Mouse (Mus musculus): Measurements from ENCODE around the gene Edf1. TPM values are rescaled to one million over a fixed set of nuclear protein-coding genes. Genes with fewer than 3 reads are reported as not detected.

The Edf1 gene
- total RNA-seq, 2 experiments from 2014 or later, result 200 to 212 TPM

DNA sequence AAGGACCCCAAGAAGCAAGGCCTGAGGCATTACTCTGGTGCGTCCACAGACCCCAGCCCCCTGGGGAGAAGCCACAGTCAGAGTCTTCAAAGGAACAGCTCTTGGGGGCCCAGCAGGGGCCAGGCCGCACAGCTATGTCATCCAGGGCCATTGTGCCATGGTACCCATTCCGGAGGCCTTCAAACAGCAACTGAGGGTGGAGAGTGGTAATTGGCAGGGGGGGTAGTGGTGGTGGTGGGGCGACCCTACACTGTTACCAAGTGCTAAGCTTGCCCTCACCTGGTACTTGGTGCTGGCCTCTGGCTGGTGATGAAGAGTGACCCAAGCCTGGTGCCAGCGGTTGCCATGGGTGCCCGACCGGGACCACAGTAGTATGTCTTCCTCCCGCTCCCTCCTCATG, 8.1 kb downstream of the Edf1 start:
- DNase-seq, result peak in 1 of 2 experiments; percentile 2

DNA sequence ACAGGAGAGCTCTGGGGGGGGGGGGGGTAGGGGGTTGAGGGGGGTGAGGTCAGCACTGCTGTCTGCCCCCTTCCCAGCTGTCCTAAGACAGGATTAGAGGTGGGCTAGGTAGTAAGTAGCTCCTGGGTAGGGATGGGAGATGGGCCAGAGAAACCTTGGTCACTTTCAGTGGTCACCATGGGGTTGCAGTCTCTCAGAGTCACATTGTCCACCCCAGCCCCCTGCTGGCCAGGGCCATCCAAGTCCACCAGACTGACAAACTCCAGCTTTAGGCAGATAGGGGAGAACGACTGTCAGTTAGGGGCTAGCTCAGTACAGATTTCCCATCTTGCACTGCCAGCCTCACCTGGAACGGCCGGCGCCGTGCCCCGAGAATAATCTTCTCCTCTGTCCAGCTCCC, 8.9 kb downstream of the Edf1 start:
- DNase-seq, result peak in 1 of 2 experiments; percentile 1

DNA sequence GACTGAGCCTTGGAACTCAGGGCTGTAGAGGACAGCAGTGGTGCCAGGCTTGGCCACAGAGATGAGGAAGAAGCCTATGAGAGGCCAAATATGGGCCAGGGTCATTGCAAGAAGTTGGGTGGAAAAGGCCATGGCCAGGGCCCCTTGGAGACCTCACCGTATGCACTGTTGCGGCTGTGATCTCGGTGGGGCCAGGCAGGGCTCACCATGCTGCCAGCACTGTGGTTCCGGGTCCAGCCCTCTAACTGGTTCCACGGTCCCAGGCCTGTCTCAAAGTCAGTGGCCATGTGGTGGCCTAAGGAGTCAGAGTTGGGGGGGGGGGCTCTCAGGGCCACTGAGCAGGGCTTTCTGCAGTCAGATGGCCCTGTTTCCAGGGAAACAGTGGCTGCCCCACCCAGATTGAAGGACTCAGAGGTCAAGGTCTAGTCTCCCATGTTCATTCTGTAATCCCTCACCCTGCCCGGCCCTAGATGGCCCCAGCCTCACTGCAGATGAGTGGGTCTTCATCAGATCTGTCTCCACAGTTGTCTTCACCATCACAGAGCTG, 10.9 kb downstream of the Edf1 start:
- no peak for DNase-seq

DNA sequence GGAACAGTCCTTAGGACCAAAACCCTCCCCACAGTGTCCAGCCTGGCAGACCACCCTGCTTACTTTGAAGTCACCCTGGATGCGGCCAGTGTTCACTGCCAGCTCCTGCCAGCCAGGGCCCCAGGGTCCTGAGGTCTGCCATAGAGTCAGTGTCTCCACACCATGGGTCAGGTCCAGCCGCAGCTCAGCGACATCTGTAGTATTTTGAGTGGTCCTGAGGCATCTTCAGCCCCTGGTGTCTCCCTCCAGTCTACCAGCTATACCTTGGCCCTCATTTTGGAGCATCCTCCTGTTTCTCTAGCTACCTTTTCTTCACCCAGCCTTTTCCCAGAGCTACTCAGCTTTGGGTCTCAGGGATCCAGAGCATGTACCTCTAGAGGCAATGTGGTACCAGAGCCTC, 11.7 kb downstream of the Edf1 start:
- DNase-seq, result no peak

DNA sequence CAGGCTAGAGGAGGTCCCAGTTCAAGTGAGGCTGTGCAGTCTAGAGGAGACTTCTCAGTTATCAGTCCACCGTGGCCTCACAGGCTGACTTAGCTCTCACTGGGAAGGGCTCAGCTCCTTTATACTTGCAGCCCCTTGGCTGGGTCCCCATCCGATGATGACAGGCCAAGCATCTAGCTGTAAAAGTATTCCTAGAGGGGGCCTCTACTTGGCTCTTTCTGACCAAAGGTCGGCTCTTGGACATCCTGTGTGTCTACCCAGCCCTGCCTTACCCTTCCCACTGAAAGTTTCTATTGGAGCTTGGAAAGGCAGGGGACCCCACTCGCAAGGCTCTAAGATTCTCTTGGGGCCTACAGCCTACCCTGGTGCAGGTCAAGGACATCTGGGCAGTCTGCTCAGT, 13.6 kb downstream of the Edf1 start:
- no peak for DNase-seq

DNA sequence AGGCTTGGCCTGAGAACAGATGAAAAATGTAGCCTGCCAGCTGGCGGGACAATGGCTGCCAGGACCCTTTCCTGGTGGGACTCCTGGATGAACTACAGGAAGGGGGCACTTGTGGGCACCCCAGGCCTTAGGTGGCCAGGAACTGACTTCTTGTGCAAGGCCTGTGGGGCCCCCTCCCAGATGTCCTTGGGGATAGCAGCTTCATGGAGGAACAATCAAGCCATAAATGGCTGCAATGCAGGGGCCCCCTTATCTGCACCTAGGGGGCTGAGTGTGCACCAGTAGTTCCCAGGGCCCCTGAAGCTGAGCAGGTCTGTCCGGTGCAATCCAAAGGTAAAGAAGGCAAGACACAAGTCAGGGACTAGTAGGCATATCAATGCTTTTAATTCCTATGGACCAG, 15.4 kb downstream of the Edf1 start:
- DNase-seq, result no peak

DNA sequence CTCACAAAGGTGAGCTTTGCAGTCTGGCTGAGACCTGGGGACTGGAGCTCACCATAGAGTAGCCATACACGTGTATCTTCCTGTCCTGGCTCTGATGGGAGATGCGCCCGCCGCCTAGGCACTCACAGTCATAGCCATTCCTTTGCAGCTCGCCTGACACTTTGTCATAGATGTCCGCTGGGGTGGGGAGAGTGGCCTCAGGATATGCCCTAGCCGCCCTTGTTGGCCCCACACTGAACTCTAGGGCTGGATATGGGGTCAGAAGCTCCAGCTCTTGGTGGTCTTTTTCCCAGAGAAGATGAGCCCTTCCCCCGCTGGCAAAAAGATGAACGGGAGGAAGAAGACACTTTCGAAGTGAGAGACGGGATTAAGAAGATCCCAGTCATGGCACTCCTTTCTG, 16.5 kb downstream of the Edf1 start:
- DNase-seq, result no peak

DNA sequence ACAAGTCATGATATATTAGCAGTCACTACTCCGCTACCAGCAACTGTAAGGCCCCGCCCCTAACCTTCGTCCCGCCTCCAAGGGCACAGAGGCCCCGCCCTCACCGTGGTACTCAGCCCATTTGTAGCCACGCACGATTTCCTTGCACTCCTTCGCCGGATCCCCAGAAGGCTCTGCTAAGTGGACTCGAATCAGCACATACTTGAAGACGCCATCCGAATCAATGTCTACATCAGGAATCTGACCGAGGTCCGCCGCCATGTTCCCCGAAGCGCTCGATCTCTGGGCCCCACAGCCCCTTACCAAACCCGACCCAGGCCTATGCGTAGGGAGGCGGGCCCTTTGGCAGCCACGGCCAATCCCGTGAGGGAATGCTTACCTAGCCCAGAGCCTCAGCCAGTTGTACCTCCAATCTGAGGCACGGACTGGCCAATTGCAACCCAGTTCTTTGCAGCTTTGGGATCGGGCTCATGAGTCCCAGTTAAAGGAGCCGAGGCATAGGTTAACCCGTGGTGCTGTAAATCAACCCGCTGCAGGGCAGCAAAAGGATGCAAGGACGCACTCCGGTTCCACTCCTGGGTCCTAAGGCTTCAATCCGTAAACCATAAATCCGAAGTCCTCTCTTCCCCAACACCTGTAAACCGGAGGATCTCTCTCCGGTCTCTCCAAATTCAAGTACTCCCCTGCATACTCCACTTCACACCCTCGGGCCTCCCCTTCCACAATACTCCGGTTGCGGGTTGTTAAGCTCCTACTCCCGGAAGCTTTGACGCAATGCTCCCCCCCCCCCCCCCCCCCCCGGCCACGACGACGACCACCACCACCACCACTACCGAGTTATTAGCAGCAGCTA, 17.2 kb downstream of the Edf1 start, which contains the start of the genes Mamdc4 and Phpt1:
TSS of gene Mamdc4 (minus strand) at position 267 of the 853 bp plus-strand sequence.
TSS of gene Phpt1 (minus strand) at position 646 of the 853 bp plus-strand sequence.
- DNase-seq, result peak; percentile 97

DNA sequence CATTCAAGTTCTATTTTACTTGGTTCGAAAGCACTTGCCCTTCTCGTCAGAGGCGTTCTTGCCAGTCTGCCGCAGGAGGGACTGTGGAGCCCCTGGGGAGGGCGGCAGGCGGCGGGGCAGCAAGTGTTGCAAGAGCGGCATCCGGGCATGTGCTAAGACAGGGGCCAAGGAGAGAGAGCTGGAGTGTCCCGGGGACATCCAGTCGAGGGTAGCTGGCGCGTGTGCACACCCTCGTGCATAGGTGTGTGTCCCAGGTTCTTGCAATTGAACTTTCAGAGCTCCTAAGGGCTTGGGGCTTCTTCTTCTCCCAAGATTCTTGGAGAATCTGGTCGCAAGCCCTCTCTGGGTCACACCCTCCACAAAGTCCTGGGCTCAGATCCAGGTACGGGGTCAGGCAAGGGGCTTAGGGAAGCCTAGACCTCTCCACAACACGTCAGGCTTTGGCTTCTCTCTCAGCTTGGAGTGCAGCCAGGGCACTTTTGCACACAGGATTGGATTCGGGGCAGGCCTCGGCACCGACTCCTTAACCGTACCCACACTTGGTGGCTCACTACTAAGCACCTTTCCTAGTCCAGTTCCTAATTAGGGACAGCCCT, 17.9 kb downstream of the Edf1 start:
- DNase-seq, result no peak

DNA sequence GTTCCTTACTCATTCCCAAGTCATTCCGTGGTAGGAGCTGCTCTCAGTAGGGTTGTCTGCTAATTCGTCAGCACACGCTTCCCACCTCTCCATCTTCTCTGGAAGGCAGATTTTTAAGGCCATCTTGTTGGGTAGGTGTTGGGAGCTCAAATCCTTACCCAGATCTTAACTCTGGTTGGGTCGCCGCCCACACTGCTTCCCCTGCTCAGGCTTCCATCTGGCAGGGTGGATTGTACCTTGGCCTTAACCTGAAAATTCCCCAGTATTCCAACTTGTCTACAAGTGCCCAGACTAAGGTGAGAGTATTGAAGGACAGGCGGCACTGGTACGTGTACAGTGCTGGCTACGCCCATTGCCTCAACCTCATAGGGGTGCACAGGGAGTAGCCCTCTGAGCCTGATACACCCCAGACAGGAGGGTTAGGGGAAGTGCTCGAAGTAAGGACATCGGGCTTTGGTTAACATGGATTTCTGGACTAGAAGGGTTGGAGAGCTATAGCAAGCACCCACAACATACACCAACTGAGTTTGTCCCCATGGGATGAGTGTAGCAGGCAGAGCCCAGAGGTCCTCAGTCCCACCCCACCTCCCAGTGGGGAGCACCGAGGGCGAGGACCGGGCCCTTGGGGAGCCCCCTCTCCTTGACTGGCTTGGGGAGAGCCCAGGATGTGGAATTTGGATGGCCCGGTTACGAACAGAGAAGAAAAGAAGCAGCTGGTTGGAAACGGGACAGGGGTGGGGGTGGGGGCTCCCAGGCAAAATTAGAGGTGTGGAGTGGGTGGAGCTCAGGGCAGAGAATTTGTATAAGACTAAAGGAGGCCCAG, 18.6 kb downstream of the Edf1 start:
- DNase-seq, result no peak

DNA sequence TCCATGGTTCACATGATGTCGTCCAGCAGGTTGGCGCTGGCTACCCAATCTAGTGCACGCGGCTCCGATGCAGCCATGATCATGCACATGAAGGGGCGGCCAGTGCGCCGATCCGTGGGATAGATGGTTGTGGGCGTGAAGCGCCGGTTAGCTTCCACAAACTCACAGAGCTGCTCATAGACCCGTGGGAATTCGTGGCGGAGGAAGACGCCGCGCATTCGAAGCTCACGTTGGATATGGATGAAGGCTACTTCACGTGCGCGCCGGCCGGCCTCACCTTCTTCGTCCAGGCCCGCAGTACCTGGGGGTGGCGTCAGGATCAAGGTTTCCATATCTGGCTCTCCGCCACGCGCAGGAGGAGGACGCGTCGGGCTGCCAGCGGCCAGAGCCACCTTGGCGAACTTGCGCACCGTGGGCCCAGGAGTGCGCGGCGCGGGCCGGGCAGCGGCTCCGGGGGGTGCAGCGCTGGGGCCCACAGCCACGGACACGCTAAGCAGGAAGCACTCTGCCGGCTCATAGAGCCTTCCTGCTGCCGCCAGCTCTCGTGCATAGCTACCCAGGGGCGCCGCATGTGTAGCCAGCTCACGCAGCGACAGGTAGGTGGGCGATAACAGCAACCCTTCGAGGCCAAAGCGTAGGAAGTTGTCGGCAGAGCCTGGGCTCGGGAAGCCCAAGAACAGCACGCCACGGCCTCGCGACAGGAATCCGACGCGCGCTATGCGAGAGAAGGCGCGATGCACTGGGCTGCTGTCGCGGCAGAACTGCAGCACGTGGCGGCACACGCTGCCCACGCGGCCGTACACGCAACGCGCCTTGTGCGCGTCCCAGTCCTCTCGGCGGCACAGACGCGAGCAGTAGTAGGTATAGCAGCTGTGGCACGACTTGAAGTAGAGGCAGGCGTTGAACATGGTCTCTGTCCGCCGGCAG, 19.6 kb downstream of the Edf1 start:
- DNase-seq, result no peak

DNA sequence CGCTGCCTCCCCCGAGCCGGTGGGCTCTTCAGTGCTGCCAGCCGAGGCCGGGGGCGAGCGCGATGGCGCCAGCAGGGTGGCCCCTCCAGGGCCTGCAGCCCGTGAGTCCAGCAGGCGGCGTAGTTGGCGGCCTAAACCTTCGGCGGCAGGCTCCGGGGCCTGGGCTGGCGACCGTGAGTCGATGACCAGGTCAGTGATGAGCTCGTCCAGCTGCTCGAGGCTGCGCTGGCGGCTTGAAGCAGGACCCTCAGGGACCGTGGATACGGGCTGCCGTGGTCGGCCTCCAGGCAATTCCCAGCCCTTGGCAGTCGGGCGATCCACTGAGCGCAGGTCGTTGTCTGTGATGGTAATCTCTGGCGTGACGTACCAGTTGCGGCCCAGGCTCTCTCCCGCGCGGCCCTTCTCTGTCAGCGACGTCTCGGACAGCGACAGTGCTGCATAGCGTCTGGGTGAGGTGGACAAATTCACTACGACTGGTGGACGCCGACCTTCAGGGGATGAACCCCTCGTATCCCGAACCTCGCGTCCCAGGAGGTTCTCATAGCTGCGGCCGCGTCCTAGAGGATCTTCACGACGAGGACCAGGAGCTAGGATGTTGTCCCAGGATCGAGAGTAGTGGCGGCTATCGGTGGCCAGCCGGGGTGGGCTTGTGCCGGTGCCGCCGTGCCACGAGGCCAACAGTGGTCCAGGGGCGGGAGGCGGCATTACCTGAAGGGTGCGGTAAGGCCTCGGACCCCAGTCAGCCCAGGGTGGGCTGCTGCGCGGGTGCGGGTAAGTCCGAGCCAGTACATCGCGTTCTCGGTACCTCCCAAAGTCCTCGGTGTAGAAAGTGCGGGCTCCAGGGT, 20.5 kb downstream of the Edf1 start:
- no peak for DNase-seq

DNA sequence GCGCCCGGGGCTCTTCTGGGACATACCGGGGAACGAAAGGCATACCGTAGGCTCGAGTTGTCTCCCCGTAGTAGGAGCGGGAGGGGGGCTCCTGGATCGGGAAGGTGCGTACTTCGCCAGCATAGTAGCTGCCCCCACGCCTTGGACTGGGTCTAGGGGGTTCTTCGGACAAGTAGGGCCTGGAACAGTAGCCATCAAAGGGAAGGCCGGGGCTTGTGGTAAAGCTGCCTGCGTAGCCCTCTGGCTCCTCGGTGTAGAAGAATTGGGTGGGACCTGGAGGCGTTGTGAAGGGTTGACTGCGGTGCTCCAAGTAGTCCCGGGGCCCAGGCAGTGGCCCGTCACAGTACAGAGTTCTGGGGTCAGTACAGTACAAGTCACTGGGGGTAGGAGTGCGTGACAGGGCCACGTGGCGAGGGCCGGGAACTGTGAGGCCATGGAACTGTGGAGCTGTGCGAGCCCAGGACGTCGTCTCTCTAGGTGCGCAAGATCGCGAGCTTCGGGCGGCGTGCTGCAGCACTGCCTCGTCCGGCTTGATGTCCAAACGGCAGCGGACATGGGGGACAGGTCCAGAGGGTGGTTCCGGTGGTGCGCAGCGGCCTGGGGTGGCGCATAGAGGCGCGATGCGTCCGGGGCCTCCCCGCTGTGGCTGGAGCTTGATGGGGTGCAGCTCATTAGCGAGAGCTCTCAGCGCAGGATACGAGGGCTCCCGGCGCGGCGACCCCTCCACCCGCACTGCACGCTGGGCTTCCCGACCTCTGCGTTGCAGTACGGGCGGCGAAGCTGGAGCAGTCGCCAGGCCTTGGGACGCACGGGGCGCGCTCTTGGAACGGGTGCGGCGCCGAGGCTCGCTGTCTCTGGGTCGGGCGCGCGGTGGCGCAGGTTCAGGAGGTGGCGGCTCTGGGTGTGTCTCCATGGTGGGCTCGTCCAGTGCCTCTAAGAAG, 21.4 kb downstream of the Edf1 start:
- no peak for DNase-seq

DNA sequence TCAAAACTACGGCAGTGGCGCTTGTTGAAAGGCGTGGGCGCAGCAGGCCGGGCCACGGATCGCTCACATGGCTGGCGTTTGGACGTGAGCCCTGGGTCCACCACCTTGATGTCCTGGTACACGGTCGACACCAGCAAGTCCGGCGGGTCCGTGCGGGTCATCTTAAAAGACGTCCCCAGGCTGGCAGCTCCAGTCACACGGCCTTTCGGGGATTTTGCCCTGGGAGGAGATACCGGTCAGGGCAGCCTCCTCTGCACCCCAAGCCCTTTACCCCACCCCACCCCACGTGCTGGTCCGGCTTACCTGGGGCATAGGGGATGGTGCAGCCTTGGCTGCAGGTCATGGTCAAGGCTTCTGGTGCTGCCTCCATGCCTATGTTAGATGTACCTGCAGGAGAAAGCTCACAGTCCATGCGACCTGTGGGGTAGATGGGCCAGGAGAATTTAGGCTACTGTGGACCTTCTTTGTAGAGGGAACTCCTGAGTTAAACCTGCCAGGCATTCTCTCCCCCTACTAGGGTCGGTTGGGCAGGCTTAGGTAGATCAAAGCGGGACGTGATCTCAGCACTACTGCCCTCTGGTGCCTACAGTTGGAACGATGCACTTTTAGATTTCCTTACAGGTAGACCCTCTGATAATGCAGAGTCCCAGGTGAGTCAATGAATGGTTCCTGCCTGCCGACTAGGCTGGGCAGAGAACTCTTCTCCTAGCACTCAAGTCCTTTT, 22.3 kb downstream of the Edf1 start:
- no peak for DNase-seq

DNA sequence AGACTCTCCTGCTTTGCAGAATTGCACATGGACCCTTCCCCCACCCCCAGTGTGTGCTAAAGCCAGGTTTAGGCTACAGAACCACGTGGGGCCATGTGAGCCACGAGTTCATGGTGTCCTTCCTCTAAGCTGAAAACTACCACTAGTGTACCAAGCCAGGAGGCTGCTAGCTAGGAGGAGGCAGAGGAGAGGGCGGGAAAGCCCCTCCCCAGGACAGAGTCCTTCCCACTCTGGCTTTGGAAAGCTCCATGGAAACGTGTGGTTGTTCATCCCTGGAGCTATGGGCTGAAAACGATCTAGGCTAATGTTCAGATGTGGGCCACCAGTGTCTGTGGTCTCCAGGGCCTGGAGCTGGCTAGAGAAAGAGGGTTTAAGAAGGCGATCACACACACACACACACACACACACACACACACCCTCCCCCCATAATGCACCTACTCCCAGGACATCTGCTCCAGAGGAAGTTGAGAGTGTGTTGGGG, 23.0 kb downstream of the Edf1 start:
- peak in 1 of 2 experiments; percentile 66 for DNase-seq

DNA sequence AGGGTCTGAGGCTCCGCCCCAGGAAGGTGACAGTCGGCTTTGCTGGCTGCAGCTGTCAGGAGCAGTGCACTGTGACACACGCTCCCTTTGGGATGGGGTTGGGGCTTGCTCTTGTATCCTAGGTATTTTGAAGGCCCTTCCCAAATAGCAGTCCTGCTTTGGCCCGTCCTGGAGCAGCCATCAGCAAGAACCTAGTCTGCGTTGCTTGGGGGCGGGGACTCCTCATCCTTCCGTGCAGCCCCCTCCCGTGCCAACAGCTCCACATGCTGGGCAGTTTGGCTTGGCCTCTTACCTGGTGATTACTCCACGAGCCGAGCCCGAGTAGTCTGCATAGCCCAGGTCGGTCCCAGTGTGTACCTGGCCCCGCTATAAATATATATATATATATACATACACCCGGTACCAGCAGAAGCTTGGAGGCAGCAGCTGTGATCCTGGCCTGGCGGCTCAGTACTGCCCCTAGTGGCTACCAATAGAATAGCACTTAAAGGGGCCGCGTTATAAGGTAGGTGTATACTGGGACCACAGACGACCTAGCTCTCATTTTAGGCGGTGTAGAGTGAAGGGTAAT, 23.7 kb downstream of the Edf1 start, which contains the start of gene Ajm1:
TSS of gene Ajm1 (minus strand) at position 464 of the 571 bp plus-strand sequence.
- peak; percentile 77 for DNase-seq

DNA sequence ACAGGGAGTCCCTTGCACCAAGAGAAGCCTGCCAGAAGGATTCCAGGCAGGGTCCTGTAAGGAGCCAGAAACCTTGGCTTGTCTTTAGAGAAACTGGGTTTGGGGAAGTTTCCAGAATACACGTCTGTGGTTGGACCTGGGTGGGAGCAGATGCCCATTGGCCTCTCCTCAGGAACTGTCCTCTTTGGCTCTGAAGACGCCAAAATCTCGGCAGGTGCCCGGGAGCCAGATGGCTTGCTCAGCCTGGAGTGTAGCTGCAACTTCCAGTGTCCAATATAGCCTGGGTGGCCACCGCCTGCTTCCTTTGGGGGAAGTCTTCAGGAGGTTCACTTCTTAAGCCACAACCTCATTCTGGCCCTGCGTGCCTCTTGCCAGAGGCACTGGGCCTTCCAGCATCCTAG, 24.3 kb downstream of the Edf1 start:
- no peak for DNase-seq

Measured in layer of hippocampus, postnatal 36 days (tissue).